Mouse (Mus musculus): Measurements from ENCODE around the gene Frrs1.

GRCm38 (mm10) chr3:116860333-116861222 lies 1.3 kb downstream of the Frrs1 start:
- no peak for TF ChIP-seq GATA1 (IDR thresholded peaks at IDR 0.05; ENCODE audit: low read length)
- TF ChIP-seq TAL1 (IDR thresholded peaks at IDR 0.05; ENCODE audit: low read length): no peak

All from erythroblast, embryonic 14.5 days (primary cell).